Mouse (Mus musculus): Measurements from ENCODE around the gene Ebf1. TPM values are rescaled to one million over a fixed set of nuclear protein-coding genes. Genes with fewer than 3 reads are reported as not detected.

Gene Ebf1
- polyA plus RNA-seq, 1 experiment from 2014 or later = 77.9 TPM

- Histone ChIP-seq H3K4me3 (no peak overlapping the region), H3K36me3 (no peaks in the 10 kb centered on the region), H3K27me3 (ENCODE audit: insufficient read depth, poor library complexity, severe bottlenecking) (no peaks in the 10 kb centered on the region; the same call in 1 of the 2 replicates), H3K27ac (no peak overlapping the region), H3K4me1 (replicated peaks) (peaks cover 37% of the 10 kb centered on the region), H3K9me3 (no peaks in the 10 kb centered on the region)
- no peak for DNase-seq (ENCODE audit: low spot score)
- WGBS = 75% methylated on average over 3 of the region's 3 CpGs
Observed at GRCm38 (mm10) chr11:44774411-44774810, 157.3 kb downstream of the Ebf1 start.

- Histone ChIP-seq H3K4me1 (replicated peaks) (peaks cover 32% of the 10 kb centered on the region), H3K9me3 (no peaks in the 10 kb centered on the region), H3K36me3 (no peaks in the 10 kb centered on the region), H3K27me3 (ENCODE audit: insufficient read depth, poor library complexity, severe bottlenecking) (no peaks in the 10 kb centered on the region; the same call in 1 of the 2 replicates), H3K4me3 (no peak overlapping the region), H3K27ac (no peak overlapping the region; the same call in 1 of the 2 replicates)
- WGBS = 96% methylated on average over 2 of the region's 2 CpGs
- DNase-seq (ENCODE audit: low spot score) = no peak
Observed at GRCm38 (mm10) chr11:44775549-44775948, 158.4 kb downstream of the Ebf1 start.

- Histone ChIP-seq H3K27ac (no peak overlapping the region), H3K4me1 (replicated peaks) (peaks cover 27% of the 10 kb centered on the region), H3K4me3 (no peak overlapping the region), H3K36me3 (no peaks in the 10 kb centered on the region), H3K27me3 (ENCODE audit: insufficient read depth, poor library complexity, severe bottlenecking) (no peaks in the 10 kb centered on the region; the same call in 1 of the 2 replicates), H3K9me3 (no peaks in the 10 kb centered on the region)
- WGBS = 83% methylated on average over 2 of the region's 2 CpGs
- no peak for DNase-seq (ENCODE audit: low spot score)
Observed at GRCm38 (mm10) chr11:44776556-44776955, 159.4 kb downstream of the Ebf1 start.

- no peaks in the 10 kb centered on the region; the same call in 1 of the 2 replicates for H3K27me3 ChIP-seq (ENCODE audit: insufficient read depth, poor library complexity, severe bottlenecking)
- H3K27ac ChIP-seq = peak overlapping the region; percentile 50; the same call in 1 of the 2 replicates
- no peaks in the 10 kb centered on the region for H3K9me3 ChIP-seq
- no peak for DNase-seq (ENCODE audit: low spot score)
- WGBS = 40% methylated on average over 16 of the region's 16 CpGs
- H3K36me3 ChIP-seq = no peaks in the 10 kb centered on the region
- no peak overlapping the region for H3K4me3 ChIP-seq
- peaks cover 17% of the 10 kb centered on the region for H3K4me1 ChIP-seq (replicated peaks)
Observed at GRCm38 (mm10) chr11:44777331-44778310, 160.5 kb downstream of the Ebf1 start.

GRCm38 (mm10) chr11:44779030-44779429 lies 161.9 kb downstream of the Ebf1 start:
- WGBS = 96% methylated on average over 1 of the region's 1 CpGs
- Histone ChIP-seq H3K4me1 (replicated peaks) (peaks cover 8% of the 10 kb centered on the region), H3K27me3 (ENCODE audit: insufficient read depth, poor library complexity, severe bottlenecking) (peaks cover 4% of the 10 kb centered on the region; the same call in 1 of the 2 replicates), H3K36me3 (no peaks in the 10 kb centered on the region), H3K4me3 (no peak overlapping the region), H3K9me3 (no peaks in the 10 kb centered on the region), H3K27ac (no peak overlapping the region)
- no peak for DNase-seq (ENCODE audit: low spot score)

- DNase-seq (ENCODE audit: low spot score) = no peak
- H3K4me3 ChIP-seq = no peak overlapping the region
- no peaks in the 10 kb centered on the region for H3K9me3 ChIP-seq
- H3K27ac ChIP-seq = no peak overlapping the region
- WGBS = 82% methylated on average over 14 of the region's 14 CpGs
- peaks cover 11% of the 10 kb centered on the region; the same call in 1 of the 2 replicates for H3K27me3 ChIP-seq (ENCODE audit: insufficient read depth, poor library complexity, severe bottlenecking)
- H3K4me1 ChIP-seq (replicated peaks) = peaks cover 18% of the 10 kb centered on the region
- no peaks in the 10 kb centered on the region for H3K36me3 ChIP-seq
Observed at GRCm38 (mm10) chr11:44784255-44785029, 167.3 kb downstream of the Ebf1 start.

- H3K4me3 ChIP-seq = no peak overlapping the region
- H3K9me3 ChIP-seq = no peaks in the 10 kb centered on the region
- DNase-seq (ENCODE audit: low spot score) = no peak
- H3K27me3 ChIP-seq (ENCODE audit: insufficient read depth, poor library complexity, severe bottlenecking) = peaks cover 11% of the 10 kb centered on the region; the same call in 1 of the 2 replicates
- peak overlapping the region; percentile 40; the same call in 1 of the 2 replicates for H3K27ac ChIP-seq
- peaks cover 18% of the 10 kb centered on the region for H3K4me1 ChIP-seq (replicated peaks)
- WGBS = 55% methylated on average over 7 of the region's 7 CpGs
- H3K36me3 ChIP-seq = no peaks in the 10 kb centered on the region
Observed at GRCm38 (mm10) chr11:44785063-44785462, 167.9 kb downstream of the Ebf1 start.

GRCm38 (mm10) chr11:44785479-44785878 lies 168.4 kb downstream of the Ebf1 start:
- WGBS = 40% methylated on average over 5 of the region's 5 CpGs
- no peaks in the 10 kb centered on the region for H3K9me3 ChIP-seq
- H3K27me3 ChIP-seq (ENCODE audit: insufficient read depth, poor library complexity, severe bottlenecking) = peaks cover 11% of the 10 kb centered on the region; the same call in 1 of the 2 replicates
- no peaks in the 10 kb centered on the region for H3K36me3 ChIP-seq
- peak overlapping the region; percentile 40; the same call in 1 of the 2 replicates for H3K27ac ChIP-seq
- no peak for DNase-seq (ENCODE audit: low spot score)
- H3K4me1 ChIP-seq (replicated peaks) = peaks cover 18% of the 10 kb centered on the region
- H3K4me3 ChIP-seq = no peak overlapping the region

- no peak for DNase-seq (ENCODE audit: low spot score)
- no peaks in the 10 kb centered on the region for H3K9me3 ChIP-seq
Observed at GRCm38 (mm10) chr11:44788003-44788402, 170.9 kb downstream of the Ebf1 start.

GRCm38 (mm10) chr11:44792816-44793215 lies 175.7 kb downstream of the Ebf1 start:
- peaks cover 26% of the 10 kb centered on the region for H3K4me1 ChIP-seq (replicated peaks)
- no peak overlapping the region for H3K27ac ChIP-seq
- no peaks in the 10 kb centered on the region for H3K9me3 ChIP-seq
- H3K4me3 ChIP-seq = no peak overlapping the region
- no peak for DNase-seq (ENCODE audit: low spot score)
- WGBS = 21% methylated on average over 3 of the region's 3 CpGs
- no peaks in the 10 kb centered on the region for H3K36me3 ChIP-seq
- 0 out of 2 replicates have a peak, but pooled peaks cover 6% of the 10 kb centered on the region for H3K27me3 ChIP-seq (ENCODE audit: insufficient read depth, poor library complexity, severe bottlenecking)

More at GRCm38 (mm10) chr11:44788003-44788402, 170.9 kb downstream of the Ebf1 start:
- 89% methylated on average over 1 of the region's 1 CpGs for WGBS
- H3K4me1 ChIP-seq (replicated peaks) = peaks cover 40% of the 10 kb centered on the region
- H3K27ac ChIP-seq = no peak overlapping the region
- peaks cover 14% of the 10 kb centered on the region; the same call in 1 of the 2 replicates for H3K27me3 ChIP-seq (ENCODE audit: insufficient read depth, poor library complexity, severe bottlenecking)
- H3K4me3 ChIP-seq = no peak overlapping the region
- no peaks in the 10 kb centered on the region for H3K36me3 ChIP-seq

- Histone ChIP-seq H3K4me1 (replicated peaks) (peaks cover 31% of the 10 kb centered on the region), H3K36me3 (no peaks in the 10 kb centered on the region), H3K9me3 (no peaks in the 10 kb centered on the region), H3K27me3 (ENCODE audit: insufficient read depth, poor library complexity, severe bottlenecking) (0 out of 2 replicates have a peak, but pooled peaks cover 3% of the 10 kb centered on the region), H3K4me3 (no peak overlapping the region), H3K27ac (no peak overlapping the region)
- 92% methylated on average over 4 of the region's 4 CpGs for WGBS
- no peak for DNase-seq (ENCODE audit: low spot score)
Observed at GRCm38 (mm10) chr11:44794883-44795282, 177.8 kb downstream of the Ebf1 start.

GRCm38 (mm10) chr11:44795767-44796166 lies 178.7 kb downstream of the Ebf1 start:
- Histone ChIP-seq H3K27me3 (ENCODE audit: insufficient read depth, poor library complexity, severe bottlenecking) (0 out of 2 replicates have a peak, but pooled peaks cover 3% of the 10 kb centered on the region), H3K4me1 (replicated peaks) (peaks cover 38% of the 10 kb centered on the region), H3K4me3 (no peak overlapping the region), H3K9me3 (no peaks in the 10 kb centered on the region), H3K27ac (no peak overlapping the region), H3K36me3 (no peaks in the 10 kb centered on the region)
- 89% methylated on average over 3 of the region's 3 CpGs for WGBS
- no peak for DNase-seq (ENCODE audit: low spot score)

All from hindbrain, embryonic 10.5 days (tissue).